Mouse (Mus musculus): ENCODE measurements at regions not wholly inside any gene's neighbourhood (a gene's known extent, or its start where the extent isn't known, plus 50 kb on each side); places are given as distances from the start of the nearest gene placed in this dataset.
"Not testable (repeated sequence)": the region's sequence is repeated elsewhere in the genome, so short reads cannot be mapped to it uniquely, and the experiment has no call there.

DNA sequence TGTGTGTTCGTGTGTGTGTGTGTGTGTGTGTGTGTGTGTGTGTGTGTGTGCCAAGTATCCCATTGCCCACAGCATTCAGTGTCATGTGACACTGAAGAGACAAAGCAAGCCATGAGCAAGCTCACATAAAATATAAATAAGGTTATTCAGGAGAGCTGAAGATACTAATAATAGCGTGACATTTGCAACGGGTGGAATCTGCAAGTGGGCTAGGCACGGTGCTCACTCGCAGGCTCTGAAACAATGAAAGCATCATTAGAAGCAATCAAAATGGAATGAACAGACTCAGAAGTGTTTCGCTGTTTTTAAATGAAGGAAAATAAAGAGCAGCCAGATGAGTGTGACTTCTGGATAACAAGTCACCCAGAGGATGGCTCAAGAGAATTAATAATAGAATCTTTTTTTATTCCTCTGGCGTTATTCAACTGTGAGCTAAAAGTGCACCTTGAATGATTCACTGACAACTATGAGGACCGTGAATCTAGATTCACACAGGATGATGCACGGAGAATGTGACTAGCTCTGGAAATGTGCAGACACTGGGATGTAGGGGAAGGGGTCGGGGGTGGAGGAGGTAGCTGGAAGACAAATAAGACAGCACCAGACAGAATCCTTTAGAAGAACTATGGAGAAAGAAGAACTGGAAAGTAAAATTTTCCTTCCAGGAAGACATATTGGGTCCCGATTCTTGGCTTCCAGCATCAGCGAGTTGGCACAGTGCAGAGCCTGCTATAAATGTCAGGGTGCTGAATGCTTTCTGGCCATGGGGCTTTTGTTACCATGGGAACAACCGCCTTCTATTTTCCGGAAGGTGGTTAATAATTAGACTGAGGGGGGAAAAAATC is 55.3 kb downstream of the Actbl2 start:
- Histone ChIP-seq H3K9me3 (0 out of 2 replicates have a peak, but pooled peaks cover 3% of the 10 kb centered on the region), H3K4me2 (no peak overlapping the region), H3K27me3 (replicated peaks) (no peaks in the 10 kb centered on the region), H3K36me3 (replicated peaks) (no peaks in the 10 kb centered on the region), H3K27ac (peak overlapping the region; percentile 53), H3K9ac (no peak overlapping the region), H3K4me1 (0 out of 2 replicates have a peak, but pooled peaks cover 10% of the 10 kb centered on the region), H3K4me3 (no peak overlapping the region)
- peak; percentile 71 for ATAC-seq (replicated peaks)
- WGBS: 62% methylated on average over 14 of the region's 14 CpGs

DNA sequence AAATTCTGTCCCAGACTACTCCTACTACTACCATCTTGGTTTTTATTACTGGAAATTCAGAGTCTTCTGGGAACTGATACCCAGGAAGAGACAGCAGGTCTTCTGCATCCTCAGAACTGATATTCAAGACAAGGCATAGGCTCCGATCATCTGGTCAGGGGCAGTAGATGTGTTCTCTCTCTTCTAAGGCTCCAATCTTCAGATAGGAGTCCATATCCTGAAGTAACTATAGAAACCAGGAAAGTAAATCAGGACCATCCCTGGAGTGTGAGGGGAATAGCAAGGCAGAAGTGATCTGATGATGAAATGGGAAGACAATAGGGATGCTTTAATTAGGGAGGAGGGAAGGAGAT is 55.9 kb downstream of the Actbl2 start:
- Histone ChIP-seq H3K4me2 (no peak overlapping the region), H3K9ac (no peak overlapping the region), H3K9me3 (0 out of 2 replicates have a peak, but pooled peaks cover 3% of the 10 kb centered on the region), H3K4me1 (0 out of 2 replicates have a peak, but pooled peaks cover 10% of the 10 kb centered on the region), H3K36me3 (replicated peaks) (no peaks in the 10 kb centered on the region), H3K4me3 (no peak overlapping the region), H3K27ac (peak overlapping the region; percentile 53), H3K27me3 (replicated peaks) (no peaks in the 10 kb centered on the region)
- 85% methylated on average over 1 of the region's 1 CpGs for WGBS
- no peak for ATAC-seq (replicated peaks)

DNA sequence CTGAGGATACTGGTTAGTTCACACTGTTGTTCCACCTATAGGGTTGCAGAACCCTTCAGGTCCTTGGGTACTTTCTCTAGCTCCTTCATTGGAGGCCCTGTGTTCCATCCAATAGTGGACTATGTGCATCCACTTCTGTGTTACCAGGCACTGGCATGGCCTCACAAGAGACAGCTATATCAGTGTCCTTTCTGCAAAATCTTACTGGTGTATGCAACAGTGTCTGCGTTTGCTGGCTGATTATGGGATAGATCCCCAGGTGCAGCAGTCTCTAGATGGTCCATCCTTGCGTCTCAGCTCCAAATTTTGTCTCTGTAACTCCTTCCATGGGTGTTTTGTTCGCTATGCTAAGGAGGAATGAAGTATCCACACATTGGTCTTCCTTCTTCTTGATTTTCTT is 58.7 kb downstream of the Actbl2 start:
- WGBS: 84% methylated on average over 3 of the region's 3 CpGs
- not testable (repeated sequence) for H3K27ac ChIP-seq; ATAC-seq (replicated peaks); H3K4me3 ChIP-seq; H3K9ac ChIP-seq; H3K27me3 ChIP-seq (replicated peaks); H3K36me3 ChIP-seq (replicated peaks); H3K4me2 ChIP-seq; H3K9me3 ChIP-seq
- H3K4me1 ChIP-seq: 0 out of 2 replicates have a peak, but pooled peaks cover 10% of the 10 kb centered on the region

DNA sequence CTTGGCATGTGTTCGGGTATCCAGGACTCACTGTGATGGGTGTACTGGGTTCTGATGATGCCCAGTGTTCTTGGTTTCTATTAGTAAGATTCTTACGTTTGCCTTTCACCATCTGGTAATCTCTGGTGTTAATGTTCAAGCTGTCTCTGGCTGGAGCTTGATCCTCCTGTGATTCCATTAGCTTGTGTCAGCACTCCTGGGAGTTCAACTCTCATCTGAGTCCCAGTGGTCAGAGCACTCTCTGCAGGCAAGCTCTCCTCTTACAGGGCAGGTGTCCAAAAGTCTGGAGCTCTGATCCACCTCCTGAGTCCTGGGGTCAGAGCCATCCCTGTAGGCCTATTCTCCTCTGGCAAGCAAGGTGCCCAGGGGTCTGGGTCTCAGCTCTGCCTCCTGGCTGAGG is 63.1 kb downstream of the Actbl2 start:
- H3K9me3 ChIP-seq; H3K4me3 ChIP-seq; H3K4me1 ChIP-seq; H3K27ac ChIP-seq; H3K9ac ChIP-seq; H3K36me3 ChIP-seq (replicated peaks); H3K27me3 ChIP-seq (replicated peaks); H3K4me2 ChIP-seq; ATAC-seq (replicated peaks): not testable (repeated sequence)
- 86% methylated on average over 2 of the region's 2 CpGs for WGBS

DNA sequence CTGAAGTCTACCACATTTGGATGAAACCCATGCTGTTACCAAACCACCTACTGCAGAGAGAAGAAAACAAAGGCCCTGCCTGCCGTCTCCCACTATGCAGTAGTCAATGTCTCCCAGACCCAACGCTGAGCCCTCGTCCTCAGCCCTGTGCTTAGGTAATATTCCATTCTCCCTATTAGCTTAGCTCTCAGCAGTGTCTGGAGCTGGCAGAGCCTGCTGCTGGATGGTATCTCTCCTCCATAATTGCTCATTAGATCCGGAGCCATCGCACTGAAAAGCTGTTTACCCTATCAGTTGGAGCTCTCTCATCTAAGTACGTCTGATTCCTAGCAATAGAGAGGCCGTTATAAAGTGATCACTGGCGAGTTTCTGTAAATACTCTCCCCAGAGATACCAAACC is 68.4 kb downstream of the Actbl2 start:
- Histone ChIP-seq H3K4me3 (no peak overlapping the region), H3K4me1 (no peaks in the 10 kb centered on the region), H3K9me3 (no peaks in the 10 kb centered on the region), H3K36me3 (replicated peaks) (no peaks in the 10 kb centered on the region), H3K27ac (no peak overlapping the region), H3K9ac (no peak overlapping the region), H3K4me2 (no peak overlapping the region), H3K27me3 (replicated peaks) (no peaks in the 10 kb centered on the region)
- 40% methylated on average over 8 of the region's 8 CpGs for whole genome bisulfite sequencing
- no peak for ATAC-seq (replicated peaks)

DNA sequence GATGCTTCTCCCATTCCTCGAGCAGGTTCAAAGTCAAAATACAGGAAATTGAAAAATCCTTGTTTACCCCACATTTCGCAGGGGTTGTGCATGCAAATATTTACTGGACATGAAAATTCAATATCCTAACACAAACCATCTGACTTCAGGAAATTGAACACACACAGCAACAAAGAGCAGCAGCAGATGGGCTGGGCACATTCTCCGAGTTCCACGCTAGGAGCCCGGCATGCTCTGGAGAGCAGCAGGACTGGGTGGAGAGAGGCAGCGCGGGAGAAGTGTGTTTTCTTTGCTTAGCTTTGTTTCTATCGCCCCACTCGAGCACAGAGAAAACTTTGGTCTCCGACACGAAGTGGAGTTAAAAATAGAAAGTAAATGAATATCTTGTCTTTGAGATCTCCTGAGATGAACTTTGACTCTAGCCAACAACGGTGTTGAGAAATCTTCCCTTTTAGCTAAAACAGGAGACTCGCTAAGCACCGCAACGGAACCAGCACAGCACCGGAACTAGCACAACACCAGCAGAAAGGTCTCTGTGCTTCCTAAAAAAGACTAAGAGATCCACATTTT is 71.4 kb downstream of the Actbl2 start:
- no peak for ATAC-seq (replicated peaks)
- no peaks in the 10 kb centered on the region for H3K27me3 ChIP-seq (replicated peaks)
- 82% methylated on average over 16 of the region's 16 CpGs for WGBS

DNA sequence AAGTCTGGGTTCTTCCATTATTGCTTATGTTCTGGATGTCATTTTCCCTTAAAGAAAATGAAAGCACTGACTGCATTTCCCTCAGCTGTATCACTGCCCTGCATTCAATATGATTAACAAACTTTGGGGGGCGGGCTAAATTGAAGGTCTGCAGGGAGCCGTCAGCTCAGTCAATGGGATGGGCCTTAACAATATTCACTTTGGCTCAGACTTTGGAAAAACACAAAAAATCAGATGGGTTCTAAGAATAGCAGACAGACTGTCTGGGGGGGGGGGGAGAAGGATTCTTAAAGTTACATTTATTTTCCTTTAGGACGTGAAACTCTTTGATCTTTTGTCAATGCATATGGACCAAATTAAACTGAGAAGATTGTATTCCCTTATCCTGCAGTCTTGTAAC is 78.2 kb downstream of the Actbl2 start:
- Histone ChIP-seq H3K9ac (no peak overlapping the region), H3K36me3 (replicated peaks) (no peaks in the 10 kb centered on the region), H3K4me1 (no peaks in the 10 kb centered on the region), H3K27me3 (replicated peaks) (no peaks in the 10 kb centered on the region), H3K27ac (no peak overlapping the region), H3K9me3 (no peaks in the 10 kb centered on the region), H3K4me2 (no peak overlapping the region), H3K4me3 (no peak overlapping the region)
- 61% methylated on average over 3 of the region's 3 CpGs for WGBS
- no peak for ATAC-seq (replicated peaks)

More for the DNA sequence above, 71.4 kb downstream of the Actbl2 start:
- Histone ChIP-seq H3K4me1 (no peaks in the 10 kb centered on the region), H3K9ac (no peak overlapping the region), H3K27ac (no peak overlapping the region), H3K36me3 (replicated peaks) (no peaks in the 10 kb centered on the region), H3K4me2 (no peak overlapping the region), H3K9me3 (no peaks in the 10 kb centered on the region), H3K4me3 (no peak overlapping the region)

DNA sequence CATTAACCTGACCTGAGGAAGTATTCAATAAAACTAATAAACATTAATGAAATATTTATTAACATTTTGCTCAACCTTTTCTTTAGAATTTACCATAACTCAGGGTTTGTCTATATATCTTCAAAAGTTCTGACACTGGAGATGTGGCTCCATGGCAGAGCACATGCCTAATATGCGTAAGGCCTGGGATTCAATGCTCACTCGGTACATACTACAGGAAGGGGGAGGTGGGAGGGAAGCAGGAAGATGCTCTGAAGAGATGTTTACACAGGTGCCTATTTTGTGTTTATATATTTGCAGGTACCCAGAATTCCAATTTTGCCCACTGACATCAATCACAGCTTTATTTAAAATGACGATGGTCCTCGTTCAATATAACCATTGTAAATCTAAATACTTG is 79.0 kb downstream of the Actbl2 start:
- no peak for ATAC-seq (replicated peaks)

DNA sequence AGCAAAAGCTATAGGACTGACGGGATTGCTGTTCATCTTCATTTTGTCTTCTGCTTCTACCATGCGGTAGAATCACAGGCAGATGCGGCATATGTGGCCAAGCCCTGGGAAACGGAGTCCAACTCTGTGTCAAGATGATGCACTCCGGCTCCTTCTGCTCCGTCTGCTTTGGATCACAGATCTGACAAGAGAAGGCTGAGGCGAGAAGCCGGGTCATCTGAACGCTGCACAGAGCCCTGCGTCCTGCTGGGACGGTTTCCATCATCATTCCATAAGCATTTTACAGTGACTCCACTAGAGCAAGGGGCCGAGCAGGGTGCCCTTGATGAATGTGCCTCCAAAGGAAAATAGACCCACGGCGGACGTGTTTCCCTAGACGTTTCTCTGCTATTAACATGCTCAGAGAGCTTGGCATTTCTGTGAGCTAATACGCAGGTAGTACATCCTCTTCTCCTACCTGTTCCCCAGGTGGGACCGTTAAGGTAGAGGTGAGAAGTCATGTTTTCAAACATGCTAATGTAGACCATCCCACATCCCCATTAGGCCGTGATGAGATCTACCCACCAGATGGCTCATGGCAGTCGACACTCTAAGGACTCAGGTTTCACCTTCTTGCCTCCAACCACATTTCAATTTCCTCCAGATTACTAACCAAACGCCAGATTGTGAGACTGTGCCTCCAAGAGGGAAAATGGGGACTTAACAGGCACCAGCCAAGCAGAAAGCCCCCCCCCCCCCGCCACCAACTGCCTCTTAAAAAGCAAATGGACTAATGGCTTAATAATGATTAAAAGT is 79.6 kb downstream of the Actbl2 start:
- 83% methylated on average over 22 of the region's 22 CpGs for WGBS
- no peak for ATAC-seq (replicated peaks)
- H3K4me1 ChIP-seq: no peaks in the 10 kb centered on the region
- no peak overlapping the region for H3K27ac ChIP-seq
- H3K36me3 ChIP-seq (replicated peaks): no peaks in the 10 kb centered on the region
- H3K9ac ChIP-seq: no peak overlapping the region
- H3K27me3 ChIP-seq (replicated peaks): no peaks in the 10 kb centered on the region
- H3K4me2 ChIP-seq: no peak overlapping the region
- H3K9me3 ChIP-seq: no peaks in the 10 kb centered on the region
- H3K4me3 ChIP-seq: no peak overlapping the region

More for the DNA sequence above, 79.0 kb downstream of the Actbl2 start:
- Histone ChIP-seq H3K27me3 (replicated peaks) (no peaks in the 10 kb centered on the region), H3K4me2 (no peak overlapping the region), H3K36me3 (replicated peaks) (no peaks in the 10 kb centered on the region), H3K9me3 (no peaks in the 10 kb centered on the region), H3K27ac (no peak overlapping the region), H3K4me3 (no peak overlapping the region), H3K4me1 (no peaks in the 10 kb centered on the region), H3K9ac (no peak overlapping the region)
- 84% methylated on average over 4 of the region's 4 CpGs for WGBS

DNA sequence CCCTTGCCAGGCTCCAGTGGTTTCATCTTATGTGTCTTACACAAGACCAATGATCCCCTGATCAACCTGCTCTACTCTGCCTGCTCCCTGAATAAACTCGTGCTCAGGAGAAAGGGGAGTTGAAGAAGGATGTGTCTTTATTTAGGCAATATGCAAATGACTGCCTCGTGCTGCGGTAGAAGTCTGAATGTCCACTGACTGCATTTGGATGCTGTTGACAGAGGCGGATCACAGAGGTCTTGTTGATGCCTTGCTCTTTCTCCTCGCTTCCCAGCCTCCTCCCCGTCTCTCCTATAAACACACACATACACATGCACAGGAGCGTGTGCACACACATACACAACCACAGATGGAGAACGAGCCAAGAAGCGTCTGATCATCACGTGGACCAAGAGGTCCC is 90.2 kb downstream of the Actbl2 start:
- no peak for ATAC-seq (replicated peaks)
- no peak overlapping the region for H3K9ac ChIP-seq
- no peak overlapping the region for H3K4me2 ChIP-seq
- H3K4me1 ChIP-seq: no peaks in the 10 kb centered on the region
- no peak overlapping the region for H3K4me3 ChIP-seq
- no peaks in the 10 kb centered on the region for H3K9me3 ChIP-seq
- no peak overlapping the region for H3K27ac ChIP-seq
- H3K27me3 ChIP-seq (replicated peaks): no peaks in the 10 kb centered on the region
- WGBS: 75% methylated on average over 10 of the region's 10 CpGs
- no peaks in the 10 kb centered on the region for H3K36me3 ChIP-seq (replicated peaks)

DNA sequence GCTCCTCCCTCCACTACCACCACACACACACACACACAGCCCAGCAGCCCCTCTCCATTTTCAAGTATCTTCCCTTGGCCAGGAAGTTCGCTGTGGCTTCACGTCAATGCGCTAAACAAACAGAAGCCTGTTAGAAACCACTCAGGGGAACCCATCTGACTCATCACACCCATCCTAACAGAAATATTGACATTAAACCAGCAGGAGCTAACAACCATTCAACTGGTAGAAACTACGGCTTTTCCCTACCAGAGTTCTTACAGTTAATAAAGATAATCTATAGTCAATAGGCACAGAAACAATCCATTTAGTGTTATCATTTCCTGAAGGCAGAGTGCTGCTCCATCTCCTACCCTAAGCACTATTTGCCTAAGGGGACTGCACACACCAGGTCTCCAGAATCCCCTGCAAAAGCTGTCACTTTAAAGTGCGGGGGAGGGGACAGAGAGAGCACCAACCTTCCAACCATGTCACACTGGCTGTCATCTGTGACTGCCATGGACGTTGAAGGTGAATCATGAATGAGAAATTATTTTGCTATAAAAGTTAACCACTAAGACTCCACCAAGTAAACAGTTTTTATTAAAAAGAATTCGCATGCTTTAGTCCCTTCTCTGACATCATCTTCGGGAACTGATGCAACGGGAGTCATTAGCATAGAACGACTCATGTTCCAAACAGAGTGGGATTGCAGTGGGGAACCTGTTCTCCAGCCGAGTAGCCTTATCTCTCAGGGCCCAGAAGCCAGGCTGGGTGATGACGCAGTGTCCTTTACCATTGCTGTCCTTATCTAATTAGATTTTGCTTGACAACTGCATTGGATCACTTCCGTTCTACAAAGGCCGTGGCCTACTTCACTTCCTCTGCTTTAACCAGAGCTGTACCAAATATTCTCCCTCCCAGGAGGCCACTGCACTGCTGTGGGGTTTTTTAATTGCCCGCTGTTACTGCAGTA is 91.0 kb downstream of the Actbl2 start:
- 73% methylated on average over 15 of the region's 15 CpGs for WGBS
- H3K4me1 ChIP-seq: no peaks in the 10 kb centered on the region

More for the DNA sequence above, 91.0 kb downstream of the Actbl2 start:
- Histone ChIP-seq H3K36me3 (replicated peaks) (no peaks in the 10 kb centered on the region), H3K9me3 (no peaks in the 10 kb centered on the region), H3K4me3 (no peak overlapping the region), H3K9ac (no peak overlapping the region), H3K27me3 (replicated peaks) (no peaks in the 10 kb centered on the region), H3K4me2 (no peak overlapping the region), H3K27ac (no peak overlapping the region)
- ATAC-seq (replicated peaks): no peak

Data from midbrain, embryonic 15.5 days (tissue).